Mouse (Mus musculus) c-Kit-positive CD71-negative TER-119-negative erythroid progenitor cells, embryonic 14.5 days (primary cell): ENCODE measurements around the gene Bag1.
"Not testable (repeated sequence)": the region's sequence is repeated elsewhere in the genome, so short reads cannot be mapped to it uniquely, and the experiment has no call there.

Source experiments
- DNase-seq: peaks from one replicate; pipeline ENCODE4 v3.0.0-alpha.2; 2013; ENCODE audit warnings: low read depth

Gene Bag1

GRCm38 (mm10) chr4:40934369-40934768 is 13.7 kb downstream of the Bag1 start:
- not testable (repeated sequence) for DNase-seq

- no peak for DNase-seq
These were observed 14.4 kb downstream of the Bag1 start for GRCm38 (mm10) chr4:40933694-40934093.

GRCm38 (mm10) chr4:40929046-40929445 is 19.0 kb downstream of the Bag1 start:
- DNase-seq: no peak

- no peak for DNase-seq
These were observed 22.5 kb downstream of the Bag1 start for GRCm38 (mm10) chr4:40925568-40925967.

- DNase-seq: no peak
These were observed 24.9 kb downstream of the Bag1 start for GRCm38 (mm10) chr4:40923087-40923651.

GRCm38 (mm10) chr4:40921288-40921687 is 26.8 kb downstream of the Bag1 start:
- DNase-seq: no peak

- DNase-seq: no peak
These were observed 27.5 kb downstream of the Bag1 start for GRCm38 (mm10) chr4:40920576-40920975.

GRCm38 (mm10) chr4:40919785-40920184 is 28.3 kb downstream of the Bag1 start, which contains the start of gene Spink4:
TSS of gene Spink4 (plus strand) at chr4:40920052.
- no peak for DNase-seq

- DNase-seq: no peak
These were observed 31.4 kb downstream of the Bag1 start for GRCm38 (mm10) chr4:40916592-40917155.

GRCm38 (mm10) chr4:40915947-40916346 is 32.1 kb downstream of the Bag1 start:
- no peak for DNase-seq

- no peak for DNase-seq
These were observed 33.7 kb downstream of the Bag1 start for GRCm38 (mm10) chr4:40914287-40914867.

GRCm38 (mm10) chr4:40908261-40908969 is 39.7 kb downstream of the Bag1 start:
- DNase-seq: no peak

- DNase-seq: peak; percentile 32
These were observed 41.8 kb downstream of the Bag1 start for GRCm38 (mm10) chr4:40906298-40906697.

- DNase-seq: no peak
These were observed 47.5 kb downstream of the Bag1 start for GRCm38 (mm10) chr4:40900612-40901011.

- DNase-seq: no peak
These were observed 48.0 kb downstream of the Bag1 start for GRCm38 (mm10) chr4:40900071-40900470.

- DNase-seq: no peak
These were observed 48.8 kb downstream of the Bag1 start for GRCm38 (mm10) chr4:40899264-40899663.

- no peak for DNase-seq
These were observed 49.5 kb downstream of the Bag1 start for GRCm38 (mm10) chr4:40898476-40899044.

- DNase-seq: no peak
These were observed 52.4 kb downstream of the Bag1 start for GRCm38 (mm10) chr4:40895646-40896045.

GRCm38 (mm10) chr4:40895118-40895517 is 53.0 kb downstream of the Bag1 start:
- no peak for DNase-seq

- DNase-seq: no peak
These were observed 56.9 kb downstream of the Bag1 start for GRCm38 (mm10) chr4:40891206-40891605.

- DNase-seq: no peak
These were observed 58.1 kb downstream of the Bag1 start for GRCm38 (mm10) chr4:40889983-40890382.

- DNase-seq: no peak
These were observed 58.8 kb downstream of the Bag1 start for GRCm38 (mm10) chr4:40889252-40889651.

GRCm38 (mm10) chr4:40888839-40889238 is 59.3 kb downstream of the Bag1 start:
- no peak for DNase-seq
